In the genomic region with DNA sequence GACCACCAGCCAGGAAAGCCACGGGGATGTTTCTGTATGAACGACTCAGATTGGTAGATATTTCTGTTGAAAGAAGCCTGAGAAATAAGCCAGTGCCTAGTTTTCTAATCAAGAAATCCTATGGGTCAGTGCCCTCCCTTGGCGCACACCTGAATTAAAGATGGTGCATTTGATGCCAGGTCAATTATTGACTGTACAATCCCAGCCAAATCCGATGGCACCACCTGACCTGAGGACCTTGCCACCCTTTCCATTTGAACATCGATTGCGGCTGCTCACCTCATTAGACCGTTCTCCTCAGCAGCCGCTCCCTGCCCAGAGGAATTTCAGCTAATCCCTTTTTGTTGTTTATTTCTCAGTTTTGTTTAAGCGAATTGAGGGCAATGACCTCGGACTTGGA, we compare ENCODE assay signal across 20 mouse cellular contexts.
DNase-seq lines count a peak whose midpoint lies in the region; ATAC-seq and TF ChIP-seq lines count a peak whose summit lies in the region.
"Had no signal": no experiment of that assay in that cellular context is flagged by ENCODE, and none has a peak within 500 bp of the region (broad histone marks: within the 10 kb centered on the region; RNA-seq: fewer than 3 reads in every experiment).

No protein-coding gene starts in this region.

- TF ChIP-seq CTCF in liver, adult 2 months (IDR thresholded peaks at IDR 0.05; ENCODE audit: low read depth, low read length) = no peak
- TF ChIP-seq CTCF in brain, embryonic 14.5 days (IDR thresholded peaks at IDR 0.05; ENCODE audit: borderline replicate concordance, extremely low read depth, insufficient read depth, insufficient read length) = no peak

- intact Hi-C loops in heart, postnatal 36 days (cut with DNase I) = no loop called here

- H3K9me3 ChIP-seq in liver, embryonic 12.5 days (replicated peaks) = no peaks in the 10 kb centered on the region

- no peak overlapping the region for H3K9ac ChIP-seq in liver, adult 2 months (ENCODE audit: low read depth, low read length)
- no peak overlapping the region for H3K9ac ChIP-seq in liver, embryonic 12.5 days

- ATAC-seq in liver, embryonic 12.5 days = no peak
- ATAC-seq: activated CD4-positive, CD25-positive, alpha-beta regulatory T cell, adult 4 months; CD4-positive, CD25-positive, alpha-beta regulatory T cell, adult 4 months; Patski had no signal

- WGBS in liver, adult 2 months = 18% methylated on average over 10 of the region's 10 CpGs
- WGBS in liver, embryonic 12.5 days (ENCODE audit: insufficient replicate concordance) = 66% methylated on average over 10 of the region's 10 CpGs

- peaks cover 4% of the 10 kb centered on the region for H3K4me1 ChIP-seq in liver, adult 2 months (ENCODE audit: control insufficient read depth, insufficient read depth, low read length)
- H3K4me1 ChIP-seq in liver, embryonic 12.5 days = no peaks in the 10 kb centered on the region

- H3K36me3 ChIP-seq in liver, adult 2 months (ENCODE audit: control insufficient read depth, insufficient read depth, low read length) = no peaks in the 10 kb centered on the region
- no peaks in the 10 kb centered on the region for H3K36me3 ChIP-seq in liver, embryonic 12.5 days
- H3K36me3 ChIP-seq: G1E had no signal

- no peaks in the 10 kb centered on the region for H3K79me2 ChIP-seq in liver, adult 2 months (ENCODE audit: control insufficient read depth, insufficient read depth, low read length)

- no peak for TF ChIP-seq POLR2A in liver, adult 2 months (IDR thresholded peaks at IDR 0.05; ENCODE audit: extremely low read depth, insufficient read depth, low read length)
- TF ChIP-seq POLR2A in brain, embryonic 14.5 days (IDR thresholded peaks at IDR 0.05; ENCODE audit: borderline replicate concordance, extremely low read depth, insufficient read depth, insufficient read length, poor library complexity, severe bottlenecking) = no peak

- no peak overlapping the region for H3K27ac ChIP-seq in liver, adult 2 months (replicated peaks; ENCODE audit: insufficient read depth, low read depth, low read length)
- H3K27ac ChIP-seq in liver, embryonic 12.5 days = no peak overlapping the region

- H3K27me3 ChIP-seq in liver, adult 2 months (ENCODE audit: control insufficient read depth, insufficient read depth, low read length) = 0 out of 2 replicates have a peak, but pooled peaks cover 4% of the 10 kb centered on the region
- H3K27me3 ChIP-seq in liver, embryonic 12.5 days (replicated peaks) = no peaks in the 10 kb centered on the region
- H3K27me3 ChIP-seq: CH12.LX had no signal

- H3K4me3 ChIP-seq in liver, adult 2 months (ENCODE audit: insufficient read depth, low read depth, low read length) = no peak overlapping the region
- H3K4me3 ChIP-seq in liver, embryonic 12.5 days = no peak overlapping the region

- peak; percentile 92 for DNase-seq in liver, adult 2 months (ENCODE audit: extremely low read depth, low read depth, low spot score)
- peak; percentile 26 for DNase-seq in brain, embryonic 14.5 days (ENCODE audit: low read depth)
- DNase-seq in heart, postnatal 36 days = no peak
- DNase-seq: adrenal gland, adult 2 months; adrenal gland, adult 8-10 months; adrenal gland, postnatal 10 days; adrenal gland, postnatal 14 days; adrenal gland, postnatal 25 days; adrenal gland, postnatal 36 days; B cell, adult 2 months; cerebellum, adult 11 months; cerebellum, adult 11-12 months; cerebellum, adult 18-20 months; cerebellum, adult 2 months had no signal

- H3K4me2 ChIP-seq in liver, embryonic 12.5 days = no peak overlapping the region

Comparison
In these comparisons a context has a peak if more than half of its experiments do, and no peak if none do; other contexts are left out.
1. DNase-seq: peak in liver, adult 2 months (single experiment) and brain, embryonic 14.5 days (single experiment); none in heart, postnatal 36 days (0 of 2).